Mouse (Mus musculus): Measurements from ENCODE around the gene B4galnt3.

DNA sequence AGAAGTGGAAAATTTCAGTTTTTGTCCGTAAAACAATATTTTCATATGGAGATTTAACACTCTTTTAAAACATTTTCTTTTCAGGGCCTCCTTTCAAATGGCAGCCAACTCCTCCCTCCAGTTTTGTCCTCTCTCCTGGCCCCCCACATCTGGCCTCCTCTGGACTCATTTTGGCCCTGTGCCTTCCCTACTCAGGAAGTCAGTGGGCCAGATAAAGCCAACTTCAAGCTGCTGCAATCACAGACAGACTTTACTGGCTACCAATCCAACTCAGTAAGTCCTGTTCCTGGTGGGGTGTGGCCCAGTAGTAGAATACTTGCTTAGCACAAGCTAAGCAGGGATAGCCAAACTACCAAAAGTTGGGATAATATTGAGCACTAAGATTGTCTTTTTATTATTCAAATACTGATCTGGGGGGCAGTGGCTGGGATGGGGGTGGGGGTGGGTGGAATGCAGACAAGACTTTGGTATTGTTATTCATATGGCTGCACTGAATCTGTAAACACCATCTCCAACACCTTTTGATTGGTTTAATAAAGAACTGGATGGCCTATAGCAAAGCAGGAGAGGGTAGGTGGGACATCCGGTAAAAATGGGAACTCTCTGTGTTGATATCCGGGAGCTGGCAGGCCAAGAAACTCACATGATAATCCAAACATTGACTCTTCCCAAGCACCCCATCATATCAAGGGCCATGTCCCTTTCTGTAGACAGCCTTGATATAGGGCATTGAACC, 12.7 kb upstream of the B4galnt3 start:
- TF ChIP-seq POLR2A (IDR thresholded peaks at IDR 0.05; ENCODE audit: insufficient read depth, low read depth, low read length) (no peak), CTCF (IDR thresholded peaks at IDR 0.05; ENCODE audit: insufficient read depth, low read depth, low read length) (no peak)

All from olfactory bulb, adult 2 months (tissue).